Mouse (Mus musculus): Measurements from ENCODE around the gene Fam71a. TPM values are rescaled to one million over a fixed set of nuclear protein-coding genes. Genes with fewer than 3 reads are reported as not detected.

Gene Fam71a
- polyA plus RNA-seq, 2 experiments: not detected

DNA sequence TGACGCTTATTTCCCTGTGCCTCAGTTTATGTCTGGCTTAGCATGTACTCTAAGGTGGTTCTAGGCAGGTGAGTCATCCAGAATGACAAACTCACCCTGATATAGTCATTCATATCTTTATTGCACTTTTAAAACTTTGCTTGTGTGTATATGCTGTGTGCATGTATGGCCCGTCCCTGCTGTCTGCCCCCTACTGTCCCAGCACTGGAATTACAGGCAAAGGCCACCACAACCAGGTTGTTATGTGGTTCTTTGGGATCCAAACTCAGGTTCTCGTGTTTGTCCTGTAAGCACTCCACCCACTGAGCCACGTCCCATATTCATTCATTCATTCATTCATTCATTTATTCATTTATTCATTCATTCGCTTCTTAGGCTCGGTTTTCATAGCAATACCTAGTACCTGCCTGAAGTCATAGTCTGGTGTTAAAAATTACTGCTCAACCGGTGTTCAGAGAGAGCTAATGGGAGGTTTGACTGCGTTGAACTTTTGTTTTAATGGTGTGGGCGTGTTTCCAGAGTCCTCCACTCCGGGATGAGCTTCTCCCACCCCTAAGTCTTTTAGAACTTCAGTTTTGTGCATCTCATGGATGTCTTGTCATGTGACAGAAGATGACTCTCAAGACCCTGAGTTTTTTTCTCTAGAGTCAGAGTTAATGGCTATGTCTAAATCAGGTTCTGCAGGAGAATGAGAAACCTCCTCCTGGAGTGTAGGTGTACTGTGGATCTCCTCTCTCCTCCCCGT lies 37.8 kb upstream of the Fam71a start:
- Histone ChIP-seq H3K4me1 (replicated peaks; ENCODE audit: control insufficient read depth in 2 of 2, insufficient read depth in 2 of 2, low read length in 1 of 2) (peaks cover 0 to 3% of the 10 kb centered on the region in 2 experiments; a peak in 1 of 4 replicates), H3K4me3 (ENCODE audit: insufficient read depth in 1 of 2, low read depth in 2 of 2, low read length in 2 of 2) (no peak overlapping the region), H3K9me3 (ENCODE audit: control insufficient read depth, low read length) (no peaks in the 10 kb centered on the region), H3K27me3 (ENCODE audit: control insufficient read depth, insufficient read depth, low read length) (no peaks in the 10 kb centered on the region), H3K27ac (no peak overlapping the region), H3K9ac (replicated peaks) (no peak overlapping the region), H3K4me2 (ENCODE audit: low read depth) (no peak overlapping the region), H3K36me3 (replicated peaks; ENCODE audit: control insufficient read depth, insufficient read depth, low read depth) (no peaks in the 10 kb centered on the region)
- WGBS (ENCODE audit: insufficient replicate concordance): 62% methylated on average over 11 of the region's 11 CpGs
- ATAC-seq (ENCODE audit: insufficient read depth) (no peak), DNase-seq (ENCODE audit: low read depth in 3 of 3, low spot score in 3 of 3) (no peak)
- TF ChIP-seq CTCF (IDR thresholded peaks at IDR 0.05; ENCODE audit: low read depth): peak; percentile 69
- no peak for TF ChIP-seq EP300 (IDR thresholded peaks at IDR 0.05; ENCODE audit: low read depth)

DNA sequence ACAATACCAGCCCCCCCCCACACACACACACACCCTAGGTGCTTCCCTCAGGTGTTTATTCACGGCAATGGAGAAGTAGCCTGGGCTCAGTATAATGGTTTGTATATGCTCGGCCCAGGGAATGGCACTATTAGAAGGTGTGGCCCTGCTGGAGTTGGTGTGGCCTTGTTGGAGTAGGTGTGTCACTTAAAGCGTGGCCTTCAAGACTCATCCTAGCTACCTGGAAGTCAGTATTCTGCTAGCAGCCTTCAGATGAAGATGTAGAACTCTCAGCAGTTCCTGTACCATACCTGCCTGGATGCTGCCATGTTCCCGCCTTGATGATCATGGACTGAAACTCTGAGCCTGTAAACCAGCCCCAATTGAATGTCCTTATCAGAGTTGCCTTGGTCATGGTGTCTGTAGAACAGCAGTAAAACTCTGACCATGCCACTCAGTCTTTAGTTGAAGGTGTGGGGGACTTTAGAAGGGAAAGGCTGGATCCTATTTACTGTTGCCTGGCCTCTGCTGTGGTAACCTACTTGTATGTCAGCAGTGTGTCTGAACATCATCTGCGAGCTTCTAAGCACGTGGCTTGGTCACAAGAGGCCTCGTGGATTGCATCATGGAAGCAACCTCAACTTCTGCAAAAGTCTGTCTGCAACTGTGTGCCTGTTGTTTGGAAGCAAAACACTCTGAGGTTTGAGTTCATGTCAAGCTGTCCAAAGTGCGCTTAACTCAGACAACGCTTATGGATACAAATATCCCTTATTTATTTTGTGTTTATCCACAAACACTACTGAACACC lies 36.4 kb upstream of the Fam71a start:
- H3K27me3 ChIP-seq (ENCODE audit: control insufficient read depth, insufficient read depth, low read length): no peaks in the 10 kb centered on the region
- H3K4me3 ChIP-seq (ENCODE audit: insufficient read depth in 1 of 2, low read depth in 2 of 2, low read length in 2 of 2): no peak overlapping the region
- H3K9ac ChIP-seq (replicated peaks): no peak overlapping the region
- no peaks in the 10 kb centered on the region for H3K9me3 ChIP-seq (ENCODE audit: control insufficient read depth, low read length)
- no peaks in the 10 kb centered on the region for H3K36me3 ChIP-seq (replicated peaks; ENCODE audit: control insufficient read depth, insufficient read depth, low read depth)
- TF ChIP-seq EP300 (IDR thresholded peaks at IDR 0.05; ENCODE audit: low read depth) (no peak), CTCF (IDR thresholded peaks at IDR 0.05; ENCODE audit: low read depth) (no peak)
- WGBS (ENCODE audit: insufficient replicate concordance): 51% methylated on average over 9 of the region's 9 CpGs
- H3K27ac ChIP-seq: no peak overlapping the region
- no peak overlapping the region for H3K4me2 ChIP-seq (ENCODE audit: low read depth)
- ATAC-seq (ENCODE audit: insufficient read depth) (no peak), DNase-seq (ENCODE audit: low read depth in 3 of 3, low spot score in 3 of 3) (peak in 1 of 3 experiments; percentile 29)
- H3K4me1 ChIP-seq (replicated peaks; ENCODE audit: control insufficient read depth in 2 of 2, insufficient read depth in 2 of 2, low read length in 1 of 2): peaks cover 0 to 3% of the 10 kb centered on the region in 2 experiments; a peak in 1 of 4 replicates

DNA sequence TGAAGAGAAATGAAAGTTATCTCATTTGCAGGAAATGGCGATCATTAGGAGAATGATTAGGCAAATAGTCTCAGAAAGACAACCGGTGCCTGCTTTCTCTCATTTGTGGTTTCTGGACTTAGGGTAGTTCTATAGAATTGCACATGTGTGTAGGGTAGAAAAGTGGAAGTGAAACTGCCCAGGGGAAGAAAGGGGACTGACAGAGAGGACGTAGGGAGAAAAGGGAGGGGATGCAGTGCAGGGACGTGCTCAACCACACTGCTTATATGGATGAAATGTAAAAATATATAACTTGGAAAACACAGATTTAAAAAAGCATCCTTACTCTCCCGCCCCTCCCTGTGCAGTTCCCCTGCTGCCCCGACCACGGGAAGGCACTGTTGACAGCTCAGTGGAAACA lies 33.3 kb upstream of the Fam71a start:
- Histone ChIP-seq H3K9me3 (ENCODE audit: control insufficient read depth, low read length) (no peaks in the 10 kb centered on the region), H3K27me3 (ENCODE audit: control insufficient read depth, insufficient read depth, low read length) (no peaks in the 10 kb centered on the region), H3K36me3 (replicated peaks; ENCODE audit: control insufficient read depth, insufficient read depth, low read depth) (no peaks in the 10 kb centered on the region), H3K27ac (no peak overlapping the region), H3K4me3 (ENCODE audit: insufficient read depth in 1 of 2, low read depth in 2 of 2, low read length in 2 of 2) (no peak overlapping the region), H3K4me2 (ENCODE audit: low read depth) (no peak overlapping the region), H3K9ac (replicated peaks) (no peak overlapping the region), H3K4me1 (replicated peaks; ENCODE audit: control insufficient read depth in 2 of 2, insufficient read depth in 2 of 2, low read length in 1 of 2) (peaks cover 0 to 5% of the 10 kb centered on the region in 2 experiments; a peak in 1 of 4 replicates)
- DNase-seq (ENCODE audit: low read depth in 3 of 3, low spot score in 3 of 3): peak in 1 of 3 experiments; percentile 35
- WGBS (ENCODE audit: insufficient replicate concordance): 10% methylated on average over 7 of the region's 7 CpGs
- no peak for ATAC-seq (ENCODE audit: insufficient read depth)
- no peak for TF ChIP-seq CTCF (IDR thresholded peaks at IDR 0.05; ENCODE audit: low read depth)
- no peak for TF ChIP-seq EP300 (IDR thresholded peaks at IDR 0.05; ENCODE audit: low read depth)

DNA sequence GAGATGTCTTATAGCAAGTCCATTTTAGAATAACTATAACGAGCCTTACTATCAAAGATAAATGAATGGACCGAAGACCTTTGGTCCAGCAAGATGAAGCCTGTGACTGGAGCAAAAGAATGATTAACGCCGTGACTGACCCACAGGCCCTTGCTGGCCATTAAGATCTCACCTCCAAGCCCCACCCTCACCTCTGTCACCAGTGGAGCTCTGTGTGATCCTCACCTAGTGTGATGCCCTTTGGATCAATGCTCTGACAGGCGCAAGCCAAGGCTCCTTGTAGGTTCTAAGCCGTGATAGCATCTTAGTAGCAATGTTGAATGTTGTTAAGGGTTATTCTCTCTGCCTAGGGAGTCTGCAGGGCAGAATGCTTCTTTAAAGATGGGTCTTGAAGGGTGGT lies 31.4 kb upstream of the Fam71a start:
- H3K4me2 ChIP-seq (ENCODE audit: low read depth): no peak overlapping the region
- peaks cover 0 to 5% of the 10 kb centered on the region in 2 experiments; a peak in 1 of 4 replicates for H3K4me1 ChIP-seq (replicated peaks; ENCODE audit: control insufficient read depth in 2 of 2, insufficient read depth in 2 of 2, low read length in 1 of 2)
- no peaks in the 10 kb centered on the region for H3K9me3 ChIP-seq (ENCODE audit: control insufficient read depth, low read length)
- 67% methylated on average over 6 of the region's 6 CpGs for WGBS (ENCODE audit: insufficient replicate concordance)
- no peak overlapping the region for H3K4me3 ChIP-seq (ENCODE audit: insufficient read depth in 1 of 2, low read depth in 2 of 2, low read length in 2 of 2)
- no peak overlapping the region for H3K27ac ChIP-seq
- no peaks in the 10 kb centered on the region for H3K36me3 ChIP-seq (replicated peaks; ENCODE audit: control insufficient read depth, insufficient read depth, low read depth)
- DNase-seq (ENCODE audit: low read depth in 3 of 3, low spot score in 3 of 3) (no peak), ATAC-seq (ENCODE audit: insufficient read depth) (no peak)
- H3K9ac ChIP-seq (replicated peaks): no peak overlapping the region
- TF ChIP-seq CTCF (IDR thresholded peaks at IDR 0.05; ENCODE audit: low read depth): no peak
- TF ChIP-seq EP300 (IDR thresholded peaks at IDR 0.05; ENCODE audit: low read depth): no peak
- H3K27me3 ChIP-seq (ENCODE audit: control insufficient read depth, insufficient read depth, low read length): peaks cover 4% of the 10 kb centered on the region
